Mouse (Mus musculus): ENCODE results near the gene Tmem164. TPM values are rescaled to one million over a fixed set of nuclear protein-coding genes. Genes with fewer than 3 reads are reported as not detected.

The Tmem164 gene
- polyA plus RNA-seq, 1 experiment from 2014 or later, result 44.7 TPM

- H3K27ac ChIP-seq, result no peak overlapping the region
- H3K9me3 ChIP-seq, result no peaks in the 10 kb centered on the region
- H3K4me2 ChIP-seq (replicated peaks), result no peak overlapping the region
- no peak for ATAC-seq
- H3K36me3 ChIP-seq, result no peaks in the 10 kb centered on the region
- no peak overlapping the region for H3K9ac ChIP-seq
- WGBS, result 79% methylated on average over 2 of the region's 2 CpGs
- H3K4me1 ChIP-seq (replicated peaks), result no peaks in the 10 kb centered on the region; the same call in 1 of the 2 replicates
- H3K4me3 ChIP-seq (replicated peaks), result no peak overlapping the region
- H3K27me3 ChIP-seq (replicated peaks), result no peaks in the 10 kb centered on the region
Observed at GRCm38 (mm10) chrX:142725571-142725970, 44.4 kb downstream of the Tmem164 start.

DNA sequence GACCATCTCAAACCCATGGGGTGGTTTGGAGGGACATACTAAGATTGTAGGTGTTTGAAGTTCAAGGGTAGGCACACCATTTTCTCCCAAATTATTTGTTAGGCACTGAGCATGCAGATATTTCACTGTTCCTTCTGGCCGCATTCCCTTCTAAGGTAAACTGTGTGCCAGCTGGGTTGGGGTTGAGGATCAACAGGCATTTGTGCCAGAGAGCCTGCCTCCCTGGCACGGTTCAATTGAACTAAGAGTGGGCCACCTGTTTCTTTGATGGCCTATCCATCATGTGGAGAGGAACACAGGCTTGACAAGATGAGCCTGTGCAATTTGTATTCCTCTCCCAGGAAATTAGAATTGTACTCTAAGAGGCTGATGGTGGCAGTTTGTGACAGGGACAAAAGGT is 45.1 kb downstream of the Tmem164 start:
- Histone ChIP-seq H3K4me3 (replicated peaks) (no peak overlapping the region), H3K27ac (no peak overlapping the region), H3K9me3 (no peaks in the 10 kb centered on the region), H3K4me1 (replicated peaks) (no peaks in the 10 kb centered on the region; the same call in 1 of the 2 replicates), H3K36me3 (no peaks in the 10 kb centered on the region), H3K27me3 (replicated peaks) (no peaks in the 10 kb centered on the region), H3K4me2 (replicated peaks) (no peak overlapping the region), H3K9ac (no peak overlapping the region)
- ATAC-seq, result no peak
- WGBS, result 64% methylated on average over 2 of the region's 2 CpGs

- no peak for ATAC-seq
- H3K27me3 ChIP-seq (replicated peaks), result no peaks in the 10 kb centered on the region
- H3K36me3 ChIP-seq, result no peaks in the 10 kb centered on the region
- no peak overlapping the region for H3K9ac ChIP-seq
- WGBS, result 83% methylated on average over 6 of the region's 6 CpGs
- no peaks in the 10 kb centered on the region for H3K9me3 ChIP-seq
- no peak overlapping the region for H3K27ac ChIP-seq
- no peak overlapping the region for H3K4me3 ChIP-seq (replicated peaks)
- no peak overlapping the region for H3K4me2 ChIP-seq (replicated peaks)
- no peaks in the 10 kb centered on the region; the same call in 1 of the 2 replicates for H3K4me1 ChIP-seq (replicated peaks)
Observed at GRCm38 (mm10) chrX:142727847-142728246, 46.6 kb downstream of the Tmem164 start.

DNA sequence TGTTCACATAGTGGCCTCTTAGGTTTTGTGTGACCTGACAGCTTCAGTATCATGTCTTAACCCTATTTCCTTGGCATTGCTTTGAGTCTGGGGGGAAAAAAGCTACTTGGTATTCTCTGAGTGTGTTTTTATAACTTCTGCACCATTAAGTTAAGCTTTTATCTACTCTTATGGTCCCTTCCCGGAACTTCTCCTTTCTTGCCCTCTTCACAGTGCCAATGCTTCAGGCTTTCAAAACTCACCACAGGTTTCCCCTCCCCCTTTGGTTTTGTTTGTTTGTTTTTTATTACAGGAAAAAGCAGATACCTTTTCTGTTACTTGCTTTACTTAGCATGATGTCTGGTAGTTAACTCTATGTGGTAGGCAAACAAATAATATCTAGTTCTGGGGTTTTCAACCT is 47.8 kb downstream of the Tmem164 start:
- H3K36me3 ChIP-seq, result no peaks in the 10 kb centered on the region
- ATAC-seq, result no peak
- 72% methylated on average over 1 of the region's 1 CpGs for WGBS
- H3K4me2 ChIP-seq (replicated peaks), result no peak overlapping the region
- H3K27me3 ChIP-seq (replicated peaks), result no peaks in the 10 kb centered on the region
- no peak overlapping the region for H3K9ac ChIP-seq
- H3K4me3 ChIP-seq (replicated peaks), result no peak overlapping the region
- H3K9me3 ChIP-seq, result no peaks in the 10 kb centered on the region
- H3K27ac ChIP-seq, result no peak overlapping the region
- H3K4me1 ChIP-seq (replicated peaks), result no peaks in the 10 kb centered on the region; the same call in 1 of the 2 replicates

DNA sequence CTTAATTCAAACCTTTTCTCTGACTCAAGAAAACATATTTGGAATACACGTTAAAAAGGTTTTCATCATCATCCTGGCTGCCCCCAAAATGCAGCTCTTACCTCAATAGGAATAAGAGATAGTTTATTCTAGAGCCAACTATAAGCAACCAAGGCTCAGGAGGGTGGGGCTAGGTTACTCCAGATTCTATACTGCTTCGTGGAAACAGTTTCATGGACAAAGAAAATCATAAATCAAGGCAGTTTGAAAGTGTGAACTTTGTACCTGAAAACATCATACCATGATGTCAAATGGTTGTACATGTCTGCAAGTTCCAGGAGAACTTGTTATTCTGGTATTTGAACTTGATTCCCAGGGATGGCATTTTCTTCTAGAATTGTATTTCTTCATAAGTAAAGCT is 48.3 kb downstream of the Tmem164 start:
- ATAC-seq, result peak; percentile 71
- Histone ChIP-seq H3K9ac (no peak overlapping the region), H3K36me3 (no peaks in the 10 kb centered on the region), H3K4me2 (replicated peaks) (no peak overlapping the region), H3K4me1 (replicated peaks) (no peaks in the 10 kb centered on the region; the same call in 1 of the 2 replicates), H3K27ac (no peak overlapping the region), H3K4me3 (replicated peaks) (no peak overlapping the region), H3K9me3 (no peaks in the 10 kb centered on the region), H3K27me3 (replicated peaks) (no peaks in the 10 kb centered on the region)
- WGBS, result 51% methylated on average over 2 of the region's 2 CpGs

DNA sequence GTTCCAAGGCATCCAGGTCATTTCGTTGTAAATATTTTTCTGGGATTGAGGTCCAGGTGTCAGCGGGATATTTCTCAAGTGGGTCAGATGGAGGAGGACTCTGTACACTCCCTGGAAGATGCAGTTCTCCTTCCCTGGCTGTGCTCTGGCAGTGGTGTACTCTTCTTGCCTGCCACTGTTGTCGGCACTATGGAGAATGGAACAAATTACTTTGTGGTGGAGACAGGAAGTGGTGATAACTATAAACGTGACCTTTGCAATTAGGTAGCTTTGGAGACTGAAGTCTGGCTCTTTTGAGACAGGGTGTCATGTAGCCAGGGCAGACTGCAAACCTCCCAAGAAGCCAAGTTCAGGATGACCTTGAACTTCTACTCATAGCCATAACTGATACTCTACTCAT is 55.9 kb downstream of the Tmem164 start:
- Histone ChIP-seq H3K9ac (no peak overlapping the region), H3K9me3 (no peaks in the 10 kb centered on the region), H3K4me2 (replicated peaks) (no peak overlapping the region), H3K4me1 (replicated peaks) (no peaks in the 10 kb centered on the region), H3K36me3 (no peaks in the 10 kb centered on the region), H3K4me3 (replicated peaks) (no peak overlapping the region), H3K27ac (no peak overlapping the region), H3K27me3 (replicated peaks) (no peaks in the 10 kb centered on the region)
- ATAC-seq, result peak; percentile 39; the same call in 1 of the 2 replicates
- 57% methylated on average over 4 of the region's 4 CpGs for WGBS

DNA sequence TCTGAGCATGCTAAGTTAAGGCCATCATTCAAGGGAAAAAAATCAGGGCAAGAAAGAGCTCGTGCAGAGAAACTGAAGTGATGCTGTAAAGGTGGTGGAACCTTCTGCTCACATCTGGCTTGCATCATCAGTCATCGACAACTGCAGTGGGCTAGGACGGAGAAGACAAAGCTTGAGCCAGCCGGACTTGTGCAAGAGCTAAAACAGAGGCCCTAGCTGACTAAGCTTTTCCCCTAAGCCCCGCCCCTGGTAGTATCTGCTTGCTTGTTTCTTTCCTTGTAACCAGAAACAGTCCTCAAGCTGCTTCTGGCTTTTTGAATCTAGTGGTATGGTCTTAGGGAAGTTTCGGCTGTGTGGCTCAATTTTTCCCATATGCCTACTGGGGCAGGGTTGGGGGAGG is 56.5 kb downstream of the Tmem164 start:
- no peak overlapping the region for H3K9ac ChIP-seq
- 63% methylated on average over 6 of the region's 6 CpGs for WGBS
- no peak for ATAC-seq

GRCm38 (mm10) chrX:142747428-142747827 is 66.2 kb downstream of the Tmem164 start:
- Histone ChIP-seq H3K36me3 (no peaks in the 10 kb centered on the region), H3K4me3 (replicated peaks) (no peak overlapping the region), H3K27me3 (replicated peaks) (no peaks in the 10 kb centered on the region), H3K4me2 (replicated peaks) (no peak overlapping the region), H3K9me3 (no peaks in the 10 kb centered on the region), H3K27ac (no peak overlapping the region), H3K4me1 (replicated peaks) (no peaks in the 10 kb centered on the region), H3K9ac (no peak overlapping the region)
- ATAC-seq, result no peak

More for the DNA sequence above, 56.5 kb downstream of the Tmem164 start:
- no peak overlapping the region for H3K4me2 ChIP-seq (replicated peaks)
- no peaks in the 10 kb centered on the region for H3K9me3 ChIP-seq
- no peaks in the 10 kb centered on the region for H3K27me3 ChIP-seq (replicated peaks)
- no peak overlapping the region for H3K4me3 ChIP-seq (replicated peaks)
- H3K36me3 ChIP-seq, result no peaks in the 10 kb centered on the region
- no peak overlapping the region for H3K27ac ChIP-seq
- no peaks in the 10 kb centered on the region for H3K4me1 ChIP-seq (replicated peaks)

- H3K9me3 ChIP-seq, result no peaks in the 10 kb centered on the region
- H3K4me1 ChIP-seq (replicated peaks), result no peaks in the 10 kb centered on the region
- ATAC-seq, result no peak
- no peak overlapping the region for H3K9ac ChIP-seq
- no peak overlapping the region for H3K4me2 ChIP-seq (replicated peaks)
- H3K27me3 ChIP-seq (replicated peaks), result no peaks in the 10 kb centered on the region
- WGBS, result 89% methylated on average over 3 of the region's 3 CpGs
- no peak overlapping the region for H3K27ac ChIP-seq
- H3K36me3 ChIP-seq, result no peaks in the 10 kb centered on the region
- H3K4me3 ChIP-seq (replicated peaks), result no peak overlapping the region
Observed at GRCm38 (mm10) chrX:142748574-142748973, 67.4 kb downstream of the Tmem164 start.

DNA sequence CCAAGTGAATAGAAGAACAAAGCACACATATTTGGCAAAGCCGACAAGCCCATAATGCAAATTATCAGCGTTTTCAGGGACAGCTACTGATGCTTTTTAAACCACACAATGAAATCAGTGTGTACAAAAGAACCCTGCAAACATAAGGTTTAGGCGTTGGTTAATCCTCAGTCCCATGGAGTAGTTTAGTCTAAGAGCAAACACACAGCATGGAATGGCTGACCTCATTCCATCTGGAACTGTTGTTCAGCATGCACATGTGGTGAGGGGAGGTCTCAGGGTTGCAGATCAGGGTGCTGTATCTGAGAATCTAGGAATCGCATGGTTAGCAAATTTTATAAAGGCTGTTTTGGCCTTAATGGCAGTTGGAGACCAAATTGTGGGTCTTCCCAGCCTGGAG is 69.6 kb downstream of the Tmem164 start:
- H3K4me2 ChIP-seq (replicated peaks), result no peak overlapping the region
- H3K36me3 ChIP-seq, result no peaks in the 10 kb centered on the region
- no peaks in the 10 kb centered on the region for H3K27me3 ChIP-seq (replicated peaks)
- no peak for ATAC-seq
- H3K4me1 ChIP-seq (replicated peaks), result no peaks in the 10 kb centered on the region
- H3K4me3 ChIP-seq (replicated peaks), result no peak overlapping the region
- no peak overlapping the region for H3K9ac ChIP-seq
- no peak overlapping the region for H3K27ac ChIP-seq
- H3K9me3 ChIP-seq, result no peaks in the 10 kb centered on the region
- 63% methylated on average over 4 of the region's 4 CpGs for WGBS

DNA sequence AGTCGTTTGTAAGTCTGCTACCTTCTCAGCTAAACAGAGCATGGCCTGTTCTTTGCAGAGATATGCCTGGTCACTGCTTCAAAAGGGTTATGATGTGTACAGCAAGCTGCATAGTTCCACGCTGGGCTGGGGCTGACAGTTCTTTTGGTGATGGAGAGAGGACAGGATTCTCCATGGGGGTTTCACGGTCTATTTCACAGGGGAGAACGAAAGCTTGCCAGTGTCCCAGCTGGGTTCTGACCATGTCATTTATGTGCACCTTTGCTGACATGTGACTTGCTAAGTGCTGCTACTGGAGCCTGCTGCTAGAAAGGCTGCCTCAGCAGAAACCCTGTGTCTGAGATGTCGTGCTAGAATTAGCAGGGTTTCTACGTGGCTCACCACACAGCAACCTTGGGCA is 74.3 kb downstream of the Tmem164 start:
- H3K9ac ChIP-seq, result no peak overlapping the region
- H3K27me3 ChIP-seq (replicated peaks), result no peaks in the 10 kb centered on the region
- no peaks in the 10 kb centered on the region for H3K36me3 ChIP-seq
- no peak overlapping the region for H3K27ac ChIP-seq
- H3K4me2 ChIP-seq (replicated peaks), result no peak overlapping the region
- no peaks in the 10 kb centered on the region for H3K4me1 ChIP-seq (replicated peaks)
- no peaks in the 10 kb centered on the region for H3K9me3 ChIP-seq
- H3K4me3 ChIP-seq (replicated peaks), result no peak overlapping the region
- 82% methylated on average over 6 of the region's 6 CpGs for WGBS
- ATAC-seq, result no peak

DNA sequence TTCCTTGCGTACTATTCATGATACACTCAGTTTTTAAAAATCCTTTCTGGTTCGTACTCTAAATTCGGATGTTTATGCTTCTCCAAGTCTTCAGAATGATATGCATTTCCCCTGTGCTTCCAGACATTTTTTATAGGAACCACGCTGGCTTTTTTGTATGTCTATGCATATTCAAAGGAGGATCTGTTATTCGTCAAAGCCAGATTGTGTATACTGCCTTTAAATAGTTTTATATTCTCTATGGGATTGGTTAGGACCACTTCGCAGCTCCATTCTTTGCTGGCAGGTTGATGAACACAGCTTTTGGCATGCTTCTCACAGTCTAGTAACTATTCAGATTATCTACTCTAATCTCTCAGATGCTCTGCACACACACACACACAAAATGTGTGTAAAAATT is 79.2 kb downstream of the Tmem164 start:
- Histone ChIP-seq H3K27me3 (replicated peaks) (no peaks in the 10 kb centered on the region), H3K9me3 (no peaks in the 10 kb centered on the region), H3K27ac (no peak overlapping the region), H3K9ac (no peak overlapping the region), H3K4me3 (replicated peaks) (no peak overlapping the region), H3K4me2 (replicated peaks) (no peak overlapping the region), H3K4me1 (replicated peaks) (no peaks in the 10 kb centered on the region), H3K36me3 (no peaks in the 10 kb centered on the region)
- ATAC-seq, result peak; percentile 49; the same call in 1 of the 2 replicates
- 55% methylated on average over 6 of the region's 6 CpGs for WGBS

- whole genome bisulfite sequencing, result 68% methylated on average over 7 of the region's 7 CpGs
- Histone ChIP-seq H3K4me2 (replicated peaks) (no peak overlapping the region), H3K4me3 (replicated peaks) (no peak overlapping the region), H3K27ac (no peak overlapping the region), H3K9ac (no peak overlapping the region), H3K9me3 (no peaks in the 10 kb centered on the region), H3K4me1 (replicated peaks) (no peaks in the 10 kb centered on the region), H3K27me3 (replicated peaks) (no peaks in the 10 kb centered on the region), H3K36me3 (no peaks in the 10 kb centered on the region)
- no peak for ATAC-seq
Observed at GRCm38 (mm10) chrX:142763337-142763736, 82.1 kb downstream of the Tmem164 start.

All from intestine, embryonic 15.5 days (tissue).